In genomic region chr15:81805624-81806023, GRCm38 (mm10) we compare ENCODE assay signal across 8 mouse cellular contexts. TPM values are rescaled to one million over a fixed set of nuclear protein-coding genes. Genes with fewer than 3 reads are reported as not detected.
DNase-seq lines count a peak whose midpoint lies in the region; ATAC-seq and TF ChIP-seq lines count a peak whose summit lies in the region.

No protein-coding gene starts in this region.

- peaks cover 30% of the 10 kb centered on the region for H3K4me1 ChIP-seq in brown adipose tissue, adult 24 weeks (ENCODE audit: control insufficient read depth, insufficient read depth, insufficient read length, low read length)
- H3K4me1 ChIP-seq in midbrain, embryonic 11.5 days (ENCODE audit: control insufficient read depth, insufficient read depth, low read length) = peaks cover 12% of the 10 kb centered on the region

- no peak overlapping the region for H3K4me2 ChIP-seq in midbrain, embryonic 11.5 days

- no peaks in the 10 kb centered on the region for H3K9me3 ChIP-seq in midbrain, embryonic 11.5 days (ENCODE audit: control insufficient read depth, low read length)

- H3K27ac ChIP-seq in left cerebral cortex, adult 2 months = peak overlapping the region; percentile 40
- peak overlapping the region; percentile 45 for H3K27ac ChIP-seq in brown adipose tissue, adult 24 weeks (replicated peaks; ENCODE audit: low read depth, low read length)
- H3K27ac ChIP-seq in midbrain, embryonic 11.5 days (ENCODE audit: low read depth, low read length) = no peak overlapping the region

- DNase-seq in left cerebral cortex, adult 2 months (ENCODE audit: extremely low spot score in 1 of 2, low spot score in 2 of 2) = no peak
- DNase-seq in left cerebral cortex, postnatal 25 days (ENCODE audit: low spot score in 2 of 2) = no peak
- peak; percentile 74 for DNase-seq in kidney, adult 11 months
- DNase-seq in mesoderm, embryonic 11.5 days (ENCODE audit: low read depth, low spot score) = peak; percentile 64
- DNase-seq in spleen, postnatal 4 days (ENCODE audit: low spot score in 2 of 2) = no peak
- DNase-seq in thymus, postnatal 10 days (ENCODE audit: low spot score in 2 of 2) = no peak
- DNase-seq in midbrain, embryonic 11.5 days (ENCODE audit: low spot score, missing footprints) = no peak

- no peaks in the 10 kb centered on the region for H3K27me3 ChIP-seq in midbrain, embryonic 11.5 days (ENCODE audit: control insufficient read depth, insufficient read depth, low read length)

- no peak for TF ChIP-seq CTCF in left cerebral cortex, adult 2 months (IDR thresholded peaks at IDR 0.05)

- no peaks in the 10 kb centered on the region for H3K36me3 ChIP-seq in midbrain, embryonic 11.5 days (ENCODE audit: control insufficient read depth, insufficient read depth, low read length)

- WGBS in midbrain, embryonic 11.5 days = 60% methylated on average over 6 of the region's 6 CpGs

- ATAC-seq in midbrain, embryonic 11.5 days (ENCODE audit: low FRiP score) = no peak

- no peak overlapping the region for H3K9ac ChIP-seq in midbrain, embryonic 11.5 days (ENCODE audit: low read length)

- intact Hi-C loops in left cerebral cortex, adult 2 months (cut with DNase I) = no loop called here
- intact Hi-C loops in left cerebral cortex, postnatal 25 days (cut with DNase I) = no loop called here

- no peak overlapping the region for H3K4me3 ChIP-seq in left cerebral cortex, adult 2 months
- no peak overlapping the region for H3K4me3 ChIP-seq in brown adipose tissue, adult 24 weeks (ENCODE audit: insufficient read depth, low read depth, low read length)
- no peak overlapping the region for H3K4me3 ChIP-seq in midbrain, embryonic 11.5 days (ENCODE audit: low read depth, low read length)

RNA-seq across cellular contexts. Expression of gene Tef, which starts 3.4 kb away (rescaled TPM):
- total RNA-seq in left cerebral cortex, adult 2 months (2021) = 100 to 1,000 TPM; 220 to 228 TPM
- 100 to 1,000 TPM; 220 to 246 TPM for total RNA-seq in left cerebral cortex, postnatal 25 days (2021)
- 33.0 and 53.3 TPM in 2 replicates for polyA plus RNA-seq in brown adipose tissue, adult 24 weeks (2012; ENCODE audit: insufficient read depth, insufficient read length, missing spikeins)
- polyA plus RNA-seq in midbrain, embryonic 11.5 days (2014; fragmentation: Nextera tagmentation; extraction: Ambion mirVana) = 11.0 and 12.9 TPM in 2 replicates

RNA-seq across cellular contexts. Expression of gene Tob2, which starts 53.0 kb away (rescaled TPM):
- 10 to 100 TPM; 34.8 to 41.4 TPM for total RNA-seq in left cerebral cortex, adult 2 months (2021)
- 10 to 100 TPM; 25.5 to 27.2 TPM for total RNA-seq in left cerebral cortex, postnatal 25 days (2021)
- polyA plus RNA-seq in brown adipose tissue, adult 24 weeks (2012; ENCODE audit: insufficient read depth, insufficient read length, missing spikeins) = 79.0 and 87.4 TPM in 2 replicates
- polyA plus RNA-seq in midbrain, embryonic 11.5 days (2014; fragmentation: Nextera tagmentation; extraction: Ambion mirVana) = 10.4 and 12.9 TPM in 2 replicates

Comparison
In these comparisons a context has a peak if more than half of its experiments do, and no peak if none do; other contexts are left out.
1. DNase-seq: peak in kidney, adult 11 months (single experiment) and mesoderm, embryonic 11.5 days (single experiment); none in left cerebral cortex, adult 2 months (0 of 2), left cerebral cortex, postnatal 25 days (0 of 2), spleen, postnatal 4 days (0 of 2), thymus, postnatal 10 days (0 of 2) and midbrain, embryonic 11.5 days (single experiment).